Mouse (Mus musculus) testis, adult 2 months (tissue): ENCODE results near the gene Tor2a. TPM values are rescaled to one million over a fixed set of nuclear protein-coding genes. Genes with fewer than 3 reads are reported as not detected.

Experiments used
- H3K27ac ChIP-seq: fragments of 200-500 bp; 2 replicates; pipeline ENCODE4 v1.5.1; 2012; ENCODE audit warnings: low read depth, low read length; ENCODE audit not compliant: control insufficient read depth, insufficient read depth
- H3K27me3 ChIP-seq: fragments of 200-500 bp; 2 replicates; pipeline ENCODE4 v1.6.1; 2012; ENCODE audit warnings: mild to moderate bottlenecking, low read length, moderate library complexity; ENCODE audit not compliant: control insufficient read depth, insufficient read depth
- H3K36me3 ChIP-seq: fragments of 200-500 bp; 2 replicates; pipeline ENCODE4 v1.6.1; 2012; ENCODE audit warnings: mild to moderate bottlenecking, low read length; ENCODE audit not compliant: control insufficient read depth, insufficient read depth
- H3K4me1 ChIP-seq: fragments of 200-500 bp; 2 replicates; pipeline ENCODE4 v1.6.1; 2012; ENCODE audit warnings: low read length; ENCODE audit not compliant: control insufficient read depth, insufficient read depth
- H3K4me3 ChIP-seq: fragments of 200-500 bp; 2 replicates; pipeline ENCODE4 v1.5.1; 2012; ENCODE audit warnings: low read depth, mild to moderate bottlenecking, low read length, moderate library complexity, mixed read lengths; ENCODE audit not compliant: control insufficient read depth
- CTCF ChIP-seq: fragments of 200-500 bp; IDR thresholded peaks from 2 replicates; pipeline ENCODE4 v1.5.1; 2012; ENCODE audit warnings: low read depth, mild to moderate bottlenecking, inconsistent platforms, low read length, moderate library complexity; ENCODE audit not compliant: control insufficient read depth, insufficient read depth, insufficient replicate concordance
- POLR2A ChIP-seq: fragments of 200-500 bp; IDR thresholded peaks from 2 replicates; pipeline ENCODE4 v1.6.1; 2012; ENCODE audit warnings: low read depth, mild to moderate bottlenecking, inconsistent platforms, low read length, moderate library complexity; ENCODE audit not compliant: control insufficient read depth
- polyA plus RNA-seq: library from polyadenylated mRNA; depleted of rRNA; stranded (reverse); fragments of >200 nt; gene quantifications from 2 replicates; pipeline ENCODE4 v1.2.3, GENCODE M21; 2012

Tor2a gene
- polyA plus RNA-seq, 1 experiment = 18.3 TPM

DNA sequence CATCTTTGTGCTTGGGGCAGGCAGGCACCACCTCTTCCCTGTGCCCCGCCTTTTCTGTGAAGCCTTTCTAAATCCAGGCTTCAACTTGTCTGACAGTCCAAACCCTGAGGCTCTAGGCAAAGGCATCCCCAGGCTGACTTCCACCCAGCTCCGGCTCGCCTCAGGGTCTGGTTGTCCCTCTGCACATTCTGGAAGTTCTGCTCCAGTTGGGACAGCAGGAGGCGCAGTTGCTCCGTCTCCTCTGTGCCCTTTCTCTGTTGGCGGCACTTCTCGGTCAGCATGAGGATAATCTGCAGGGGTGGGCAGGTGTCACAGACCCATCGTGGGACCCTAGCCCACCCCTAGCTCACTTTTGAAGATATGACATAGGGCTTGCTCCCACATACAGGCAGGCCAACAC is 22.1 kb downstream of the Tor2a start:
- H3K27me3 ChIP-seq = no peaks in the 10 kb centered on the region
- H3K4me3 ChIP-seq = no peak overlapping the region
- H3K27ac ChIP-seq = no peak overlapping the region
- H3K4me1 ChIP-seq = peaks cover 14% of the 10 kb centered on the region
- TF ChIP-seq POLR2A (no peak), CTCF (peak; percentile 76; the same call in 1 of the 2 replicates)
- no peaks in the 10 kb centered on the region for H3K36me3 ChIP-seq

DNA sequence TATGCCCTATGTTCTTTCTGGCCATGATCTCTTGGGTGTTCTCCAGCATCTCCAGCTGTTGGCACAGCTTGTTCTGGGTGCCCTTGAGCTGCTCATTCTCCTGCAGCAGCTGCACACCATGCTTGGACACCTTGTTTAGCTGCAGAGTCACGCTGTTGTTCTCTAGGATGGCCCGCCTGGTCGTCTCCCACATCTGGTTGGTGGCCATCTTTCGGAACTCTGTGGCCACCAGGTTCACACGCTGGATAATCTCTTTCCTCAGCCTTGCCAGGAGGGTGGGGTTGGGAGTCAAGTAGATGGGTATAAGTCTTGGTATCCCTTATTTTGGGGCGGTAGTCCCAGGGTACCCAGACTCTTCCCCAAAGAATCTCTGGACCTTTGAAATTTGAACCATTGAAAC is 22.7 kb downstream of the Tor2a start:
- Histone ChIP-seq H3K27me3 (no peaks in the 10 kb centered on the region), H3K4me1 (peaks cover 15% of the 10 kb centered on the region), H3K36me3 (no peaks in the 10 kb centered on the region), H3K27ac (no peak overlapping the region), H3K4me3 (no peak overlapping the region)
- no peak for TF ChIP-seq POLR2A
- no peak for TF ChIP-seq CTCF

DNA sequence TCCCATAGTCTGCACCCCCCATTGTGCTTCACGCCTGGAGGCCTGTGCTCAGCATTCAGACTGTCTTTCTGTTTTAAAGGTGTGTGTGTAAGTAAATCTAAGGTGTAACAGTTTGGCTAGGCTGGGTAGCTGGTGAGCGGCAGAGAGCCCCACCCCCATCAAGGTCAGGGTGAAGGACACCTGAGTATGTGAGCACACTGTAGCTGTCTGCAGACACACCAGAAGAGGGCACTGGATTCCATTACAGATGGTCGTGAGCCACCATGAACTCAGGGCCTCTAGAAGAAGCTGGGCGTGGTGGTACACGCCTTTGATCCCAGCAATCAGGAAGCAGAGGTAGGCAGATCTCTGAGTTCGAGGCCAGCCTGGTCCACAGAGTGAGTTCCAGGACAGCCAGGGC is 24.7 kb downstream of the Tor2a start:
- H3K27ac ChIP-seq = no peak overlapping the region
- no peaks in the 10 kb centered on the region for H3K27me3 ChIP-seq
- H3K36me3 ChIP-seq = no peaks in the 10 kb centered on the region
- TF ChIP-seq CTCF = no peak
- no peak for TF ChIP-seq POLR2A
- H3K4me3 ChIP-seq = no peak overlapping the region
- peaks cover 8% of the 10 kb centered on the region for H3K4me1 ChIP-seq

DNA sequence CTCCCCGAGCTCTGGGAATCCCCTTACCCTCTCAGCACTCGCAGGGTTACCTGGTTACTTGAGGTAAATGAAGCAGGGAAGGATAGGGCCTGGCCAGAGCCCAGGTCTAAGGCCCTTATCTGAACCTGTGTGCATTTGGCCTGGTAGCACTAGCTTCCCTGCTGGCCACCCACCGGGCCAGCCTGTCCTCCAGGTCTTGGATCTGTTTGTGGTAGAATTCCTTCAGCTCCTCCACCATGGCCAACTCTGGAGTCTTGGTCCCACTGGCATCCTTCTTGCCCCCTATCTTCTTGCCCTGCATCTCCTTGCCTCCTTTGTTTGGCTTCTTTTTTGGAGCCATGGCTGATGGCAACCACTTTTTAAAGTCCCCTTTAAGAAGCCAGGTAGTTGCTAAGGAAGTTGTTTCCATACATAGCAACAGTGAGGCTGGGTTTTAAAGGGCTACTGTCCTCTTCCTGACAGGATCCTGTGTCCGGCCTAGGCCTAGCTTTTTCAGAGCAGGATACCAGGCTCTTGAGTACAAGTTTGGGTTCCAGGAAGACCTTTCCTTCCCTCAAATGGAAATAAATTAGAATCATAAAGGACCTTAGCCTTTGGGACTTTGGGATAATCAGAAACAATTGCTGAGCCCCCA is 27.1 kb downstream of the Tor2a start, which contains the start of gene Cfap157:
TSS of gene Cfap157 (minus strand) at position 381 of the 634 bp plus-strand sequence.
- TF ChIP-seq CTCF (no peak), POLR2A (no peak)
- H3K27ac ChIP-seq = 0 out of 2 replicates have a peak within 1 kb of the TSS, but pooled peaks have one; percentile 43
- peaks cover 8% of the 10 kb centered on the region for H3K4me1 ChIP-seq
- H3K4me3 ChIP-seq = peak within 1 kb of the TSS; percentile 91
- no peaks in the 10 kb centered on the region for H3K27me3 ChIP-seq
- H3K36me3 ChIP-seq = no peaks in the 10 kb centered on the region

DNA sequence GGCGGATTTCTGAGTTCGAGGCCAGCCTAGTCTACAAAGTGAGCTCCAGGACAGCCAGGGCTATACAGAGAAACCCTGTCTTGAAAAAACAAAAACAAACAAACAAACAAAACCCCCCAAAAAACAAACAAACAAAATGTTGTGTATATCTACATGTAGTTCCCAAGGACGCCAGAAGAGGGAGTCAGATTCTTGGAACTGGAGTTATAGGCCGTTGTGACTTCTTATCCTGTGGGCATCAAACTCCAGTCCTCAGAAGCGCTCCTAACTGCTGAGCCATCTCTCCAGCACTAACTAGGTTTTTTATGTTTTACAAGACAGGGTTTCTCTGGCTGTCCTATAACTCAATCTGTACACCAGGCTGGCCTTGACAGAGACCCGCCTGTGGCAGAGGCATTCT is 30.1 kb downstream of the Tor2a start:
- Histone ChIP-seq H3K4me1 (peaks cover 4% of the 10 kb centered on the region), H3K27me3 (no peaks in the 10 kb centered on the region), H3K27ac (no peak overlapping the region), H3K4me3 (no peak overlapping the region), H3K36me3 (no peaks in the 10 kb centered on the region; the same call in 1 of the 2 replicates)
- TF ChIP-seq CTCF = no peak
- no peak for TF ChIP-seq POLR2A

DNA sequence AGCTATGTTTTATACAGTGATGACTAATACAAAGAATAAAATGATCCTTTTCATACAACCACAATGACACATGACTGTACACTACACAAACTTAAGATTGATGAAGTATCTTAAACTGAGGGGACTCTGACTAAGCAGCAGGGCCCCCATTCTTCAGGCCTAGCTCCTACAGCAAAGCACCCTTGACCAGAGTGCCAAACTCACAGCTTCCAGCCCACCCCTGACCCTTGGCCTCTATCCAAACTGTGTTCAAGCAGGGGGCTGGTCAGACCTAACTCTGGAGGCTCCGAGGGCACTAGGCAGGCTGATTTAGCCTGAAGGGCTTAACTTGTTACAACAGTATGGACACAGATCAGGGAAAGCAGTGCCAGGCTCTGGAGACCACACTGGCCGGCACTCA is 31.5 kb downstream of the Tor2a start:
- Histone ChIP-seq H3K27ac (no peak overlapping the region), H3K4me3 (no peak overlapping the region), H3K27me3 (no peaks in the 10 kb centered on the region), H3K4me1 (peaks cover 4% of the 10 kb centered on the region), H3K36me3 (no peaks in the 10 kb centered on the region; the same call in 1 of the 2 replicates)
- TF ChIP-seq POLR2A (no peak), CTCF (no peak)

DNA sequence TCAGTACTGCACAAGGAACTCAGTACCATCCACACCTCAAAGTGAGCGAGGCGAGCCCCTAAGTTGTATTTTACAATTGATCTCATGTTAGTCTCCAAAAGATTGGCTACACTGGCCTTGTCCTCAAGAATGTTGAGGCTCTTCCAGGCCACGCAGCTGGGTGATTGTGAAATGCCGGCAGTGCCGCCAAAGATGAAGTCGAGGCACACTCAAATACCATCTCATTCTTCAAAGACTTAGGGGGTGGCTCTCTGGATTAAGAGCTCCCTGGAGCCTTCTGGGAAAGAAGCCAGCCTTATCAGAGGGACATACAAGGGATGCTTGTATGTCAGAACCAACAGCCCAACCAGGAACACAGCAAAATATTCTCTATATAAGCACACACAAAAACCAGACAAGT is 34.3 kb downstream of the Tor2a start:
- TF ChIP-seq POLR2A = no peak
- TF ChIP-seq CTCF = no peak
- Histone ChIP-seq H3K4me3 (no peak overlapping the region), H3K4me1 (no peaks in the 10 kb centered on the region; the same call in 1 of the 2 replicates), H3K36me3 (no peaks in the 10 kb centered on the region; the same call in none of the 2 replicates), H3K27me3 (no peaks in the 10 kb centered on the region), H3K27ac (no peak overlapping the region)
